Mouse (Mus musculus): ENCODE results near the gene Bfsp1. TPM values are rescaled to one million over a fixed set of nuclear protein-coding genes. Genes with fewer than 3 reads are reported as not detected.

The Bfsp1 gene
- total and polyA plus RNA-seq, 2 experiments from 2014 or later = 1.9 to 2.3 TPM

- no peaks in the 10 kb centered on the region for H3K36me3 ChIP-seq (ENCODE audit: insufficient read depth, low read length)
- no peaks in the 10 kb centered on the region for H3K9me3 ChIP-seq (ENCODE audit: low read length)
- no peak for DNase-seq (ENCODE audit: low spot score)
- no peak overlapping the region for H3K4me3 ChIP-seq (ENCODE audit: low read length)
- no peaks in the 10 kb centered on the region for H3K4me1 ChIP-seq (ENCODE audit: insufficient read depth, low read length)
- TF ChIP-seq CTCF (IDR thresholded peaks at IDR 0.05; ENCODE audit: low read depth) = no peak
- 91% methylated on average over 6 of the region's 6 CpGs for WGBS
- ATAC-seq = no peak
- H3K4me2 ChIP-seq (ENCODE audit: low read depth, low read length) = no peak overlapping the region
- no peak overlapping the region for H3K27ac ChIP-seq
- no peak overlapping the region for H3K9ac ChIP-seq (replicated peaks; ENCODE audit: low read length)
- H3K27me3 ChIP-seq (ENCODE audit: insufficient read depth, low read length) = no peaks in the 10 kb centered on the region
These were observed 16.3 kb upstream of the Bfsp1 start for GRCm38 (mm10) chr2:143879311-143879710.

- TF ChIP-seq CTCF (IDR thresholded peaks at IDR 0.05; ENCODE audit: low read depth) = peak; percentile 57
- WGBS = 72% methylated on average over 4 of the region's 4 CpGs
- ATAC-seq (no peak), DNase-seq (ENCODE audit: low spot score) (peak; percentile 46)
- no peaks in the 10 kb centered on the region for H3K36me3 ChIP-seq (ENCODE audit: insufficient read depth, low read length)
- no peaks in the 10 kb centered on the region for H3K27me3 ChIP-seq (ENCODE audit: insufficient read depth, low read length)
- H3K9ac ChIP-seq (replicated peaks; ENCODE audit: low read length) = no peak overlapping the region
- no peak overlapping the region for H3K4me3 ChIP-seq (ENCODE audit: low read length)
- no peaks in the 10 kb centered on the region for H3K4me1 ChIP-seq (ENCODE audit: insufficient read depth, low read length)
- no peak overlapping the region for H3K27ac ChIP-seq
- no peaks in the 10 kb centered on the region for H3K9me3 ChIP-seq (ENCODE audit: low read length)
- no peak overlapping the region for H3K4me2 ChIP-seq (ENCODE audit: low read depth, low read length)
These were observed 14.1 kb upstream of the Bfsp1 start for GRCm38 (mm10) chr2:143876929-143877632.

GRCm38 (mm10) chr2:143876026-143876425 lies 13.1 kb upstream of the Bfsp1 start:
- no peaks in the 10 kb centered on the region for H3K4me1 ChIP-seq (ENCODE audit: insufficient read depth, low read length)
- no peaks in the 10 kb centered on the region for H3K9me3 ChIP-seq (ENCODE audit: low read length)
- H3K9ac ChIP-seq (replicated peaks; ENCODE audit: low read length) = no peak overlapping the region
- H3K4me3 ChIP-seq (ENCODE audit: low read length) = no peak overlapping the region
- no peaks in the 10 kb centered on the region for H3K36me3 ChIP-seq (ENCODE audit: insufficient read depth, low read length)
- H3K27ac ChIP-seq = no peak overlapping the region
- no peak for ATAC-seq
- WGBS = 64% methylated on average over 1 of the region's 1 CpGs
- no peak for DNase-seq (ENCODE audit: low spot score)
- no peak overlapping the region for H3K4me2 ChIP-seq (ENCODE audit: low read depth, low read length)
- TF ChIP-seq CTCF (IDR thresholded peaks at IDR 0.05; ENCODE audit: low read depth) = no peak
- H3K27me3 ChIP-seq (ENCODE audit: insufficient read depth, low read length) = no peaks in the 10 kb centered on the region

DNA sequence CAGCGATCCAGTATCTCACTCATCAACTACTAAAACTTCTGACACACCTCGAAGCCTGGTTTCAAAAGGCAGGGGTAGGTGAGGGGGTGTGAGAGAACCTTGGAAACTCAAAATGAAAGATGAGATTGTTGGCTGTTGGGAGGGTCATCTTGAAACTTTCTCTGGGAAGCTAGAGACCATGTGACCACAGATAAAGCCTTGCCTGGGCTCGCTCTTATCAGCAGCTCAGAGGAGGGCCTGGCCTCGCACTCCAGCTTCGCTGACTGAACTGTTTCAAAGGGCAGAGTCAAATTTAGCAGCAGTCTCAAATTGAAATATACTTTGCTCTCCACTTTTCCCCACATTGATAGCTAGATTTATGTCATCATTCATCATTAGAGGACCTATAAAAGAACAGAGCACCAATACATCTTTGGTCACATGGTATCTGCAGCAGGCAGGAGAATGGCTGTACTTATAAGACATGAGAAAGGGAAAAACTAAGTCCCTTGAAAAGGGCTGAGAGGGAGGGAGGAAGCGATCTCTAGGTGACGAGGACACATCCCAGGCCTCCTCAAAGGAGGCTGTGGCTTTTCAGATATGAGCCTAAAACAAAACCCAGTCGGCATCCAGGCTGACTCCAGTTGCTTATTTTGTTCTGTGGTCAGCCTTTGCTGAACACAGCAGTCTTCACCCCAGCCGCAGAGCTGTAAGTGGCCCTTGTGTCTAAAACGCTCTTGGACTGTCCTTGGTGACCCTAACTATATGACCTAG lies 8.1 kb upstream of the Bfsp1 start:
- Histone ChIP-seq H3K4me3 (ENCODE audit: low read length) (no peak overlapping the region), H3K4me1 (ENCODE audit: insufficient read depth, low read length) (no peaks in the 10 kb centered on the region), H3K27me3 (ENCODE audit: insufficient read depth, low read length) (no peaks in the 10 kb centered on the region), H3K27ac (no peak overlapping the region), H3K4me2 (ENCODE audit: low read depth, low read length) (no peak overlapping the region), H3K9me3 (ENCODE audit: low read length) (no peaks in the 10 kb centered on the region), H3K9ac (replicated peaks; ENCODE audit: low read length) (no peak overlapping the region), H3K36me3 (ENCODE audit: insufficient read depth, low read length) (no peaks in the 10 kb centered on the region)
- no peak for DNase-seq (ENCODE audit: low spot score)
- no peak for TF ChIP-seq CTCF (IDR thresholded peaks at IDR 0.05; ENCODE audit: low read depth)
- ATAC-seq = no peak
- WGBS = 78% methylated on average over 10 of the region's 10 CpGs

GRCm38 (mm10) chr2:143867326-143867725 lies 4.4 kb upstream of the Bfsp1 start:
- DNase-seq (ENCODE audit: low spot score) (peak; percentile 88), ATAC-seq (peak; percentile 76)
- no peaks in the 10 kb centered on the region for H3K36me3 ChIP-seq (ENCODE audit: insufficient read depth, low read length)
- 5% methylated on average over 6 of the region's 6 CpGs for WGBS
- no peak overlapping the region for H3K4me3 ChIP-seq (ENCODE audit: low read length)
- H3K4me1 ChIP-seq (ENCODE audit: insufficient read depth, low read length) = no peaks in the 10 kb centered on the region
- H3K4me2 ChIP-seq (ENCODE audit: low read depth, low read length) = no peak overlapping the region
- H3K27me3 ChIP-seq (ENCODE audit: insufficient read depth, low read length) = no peaks in the 10 kb centered on the region
- no peaks in the 10 kb centered on the region for H3K9me3 ChIP-seq (ENCODE audit: low read length)
- TF ChIP-seq CTCF (IDR thresholded peaks at IDR 0.05; ENCODE audit: low read depth) = peak; percentile 97
- no peak overlapping the region for H3K9ac ChIP-seq (replicated peaks; ENCODE audit: low read length)
- no peak overlapping the region for H3K27ac ChIP-seq

DNA sequence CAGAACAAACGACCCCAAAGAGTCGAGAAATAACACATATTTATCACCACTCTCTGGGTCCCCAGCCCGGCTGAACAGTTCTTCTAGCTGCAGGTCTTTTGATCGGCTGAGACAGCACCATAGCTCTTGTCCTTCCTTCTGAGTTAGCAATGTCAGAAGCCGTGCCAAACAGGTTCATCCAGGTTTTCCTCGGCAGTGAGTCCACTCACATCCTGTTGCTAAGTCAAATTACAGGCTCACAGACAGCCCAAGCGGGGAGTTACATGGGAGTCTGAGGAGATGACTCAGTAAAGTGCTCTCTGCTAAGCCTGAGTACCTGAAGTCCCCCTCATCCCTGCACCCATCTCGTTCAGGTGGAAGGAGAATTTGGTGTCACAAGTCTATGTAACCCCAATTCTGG lies 1.6 kb upstream of the Bfsp1 start:
- Histone ChIP-seq H3K4me2 (ENCODE audit: low read depth, low read length) (no peak overlapping the region), H3K9ac (replicated peaks; ENCODE audit: low read length) (no peak overlapping the region), H3K4me3 (ENCODE audit: low read length) (no peak overlapping the region), H3K27me3 (ENCODE audit: insufficient read depth, low read length) (no peaks in the 10 kb centered on the region), H3K9me3 (ENCODE audit: low read length) (no peaks in the 10 kb centered on the region), H3K36me3 (ENCODE audit: insufficient read depth, low read length) (no peaks in the 10 kb centered on the region), H3K27ac (no peak overlapping the region), H3K4me1 (ENCODE audit: insufficient read depth, low read length) (no peaks in the 10 kb centered on the region)
- no peak for ATAC-seq
- 80% methylated on average over 8 of the region's 8 CpGs for WGBS
- no peak for TF ChIP-seq CTCF (IDR thresholded peaks at IDR 0.05; ENCODE audit: low read depth)
- no peak for DNase-seq (ENCODE audit: low spot score)

DNA sequence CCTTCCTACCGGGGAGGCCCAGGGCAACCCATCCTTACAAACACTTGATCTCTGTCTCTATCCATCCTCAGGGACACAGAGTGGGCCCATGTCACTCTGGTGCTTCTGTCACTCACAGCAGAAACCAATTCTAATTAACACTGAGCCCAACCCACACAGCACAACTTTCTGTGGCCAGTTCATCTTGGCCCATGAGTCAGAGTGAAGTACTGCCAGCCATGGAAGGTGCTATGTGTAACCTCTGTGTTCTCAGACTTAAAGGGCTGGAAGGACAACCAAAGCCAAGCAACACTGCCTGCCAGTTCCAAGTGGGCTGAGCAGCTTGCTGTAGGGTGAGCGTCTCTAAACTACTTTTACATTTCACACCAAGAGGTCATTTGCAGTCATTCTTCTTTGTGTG lies 3.8 kb downstream of the Bfsp1 start:
- Histone ChIP-seq H3K4me2 (ENCODE audit: low read depth, low read length) (no peak overlapping the region), H3K36me3 (ENCODE audit: insufficient read depth, low read length) (no peaks in the 10 kb centered on the region), H3K9ac (replicated peaks; ENCODE audit: low read length) (no peak overlapping the region), H3K27ac (no peak overlapping the region), H3K4me1 (ENCODE audit: insufficient read depth, low read length) (no peaks in the 10 kb centered on the region), H3K9me3 (ENCODE audit: low read length) (no peaks in the 10 kb centered on the region), H3K27me3 (ENCODE audit: insufficient read depth, low read length) (no peaks in the 10 kb centered on the region), H3K4me3 (ENCODE audit: low read length) (no peak overlapping the region)
- no peak for TF ChIP-seq CTCF (IDR thresholded peaks at IDR 0.05; ENCODE audit: low read depth)
- DNase-seq (ENCODE audit: low spot score) (no peak), ATAC-seq (no peak)
- WGBS = 79% methylated on average over 2 of the region's 2 CpGs

Data from hindbrain, postnatal 0 days (tissue).